Mouse (Mus musculus): Measurements from ENCODE around the gene Kpnb1. TPM values are rescaled to one million over a fixed set of nuclear protein-coding genes. Genes with fewer than 3 reads are reported as not detected.

Gene Kpnb1
- total RNA-seq, 2 experiments from 2014 or later = 86.9 to 196 TPM

DNA sequence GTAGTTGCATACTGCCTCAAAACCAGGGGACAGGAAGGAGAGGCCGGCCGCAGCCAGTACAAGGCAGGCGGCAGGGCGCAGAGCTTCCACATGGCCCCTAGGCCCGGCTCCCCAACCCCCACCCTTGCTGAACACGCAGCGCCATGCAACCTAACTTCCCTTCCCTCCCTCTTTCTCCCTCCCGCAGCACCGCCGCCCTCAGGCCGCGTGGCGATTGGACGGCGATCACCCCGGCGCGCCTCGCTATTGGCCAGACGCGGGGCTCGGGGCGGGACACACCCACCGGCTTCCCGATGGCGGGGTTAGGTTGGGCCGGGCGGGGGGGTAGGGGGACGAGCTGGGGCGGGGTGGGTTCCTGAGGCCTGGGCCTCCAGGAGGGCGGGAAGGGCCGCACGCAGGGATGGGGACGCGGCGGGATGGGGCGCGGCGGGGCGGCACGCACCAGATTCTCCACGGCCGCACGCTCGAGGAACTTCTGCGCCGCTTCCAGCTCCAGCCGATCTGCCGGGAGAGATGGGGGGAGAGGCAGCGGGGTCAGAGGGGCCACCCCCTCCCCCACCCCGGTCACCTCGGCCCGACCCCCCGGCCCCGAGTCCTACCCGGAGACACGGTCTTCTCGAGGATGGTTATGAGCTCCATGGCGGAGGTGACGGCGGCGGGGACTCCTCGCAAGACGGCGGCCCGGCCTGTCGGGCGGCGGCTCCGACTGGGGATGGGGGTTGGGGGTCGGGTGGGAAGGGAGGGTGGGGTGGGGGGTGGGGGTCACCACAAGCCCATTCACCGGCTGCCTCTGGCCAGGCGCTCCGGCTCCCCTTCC is 526 bp downstream of the Kpnb1 start:
- peak; percentile 74 for ATAC-seq (ENCODE audit: poor library complexity, severe bottlenecking)

DNA sequence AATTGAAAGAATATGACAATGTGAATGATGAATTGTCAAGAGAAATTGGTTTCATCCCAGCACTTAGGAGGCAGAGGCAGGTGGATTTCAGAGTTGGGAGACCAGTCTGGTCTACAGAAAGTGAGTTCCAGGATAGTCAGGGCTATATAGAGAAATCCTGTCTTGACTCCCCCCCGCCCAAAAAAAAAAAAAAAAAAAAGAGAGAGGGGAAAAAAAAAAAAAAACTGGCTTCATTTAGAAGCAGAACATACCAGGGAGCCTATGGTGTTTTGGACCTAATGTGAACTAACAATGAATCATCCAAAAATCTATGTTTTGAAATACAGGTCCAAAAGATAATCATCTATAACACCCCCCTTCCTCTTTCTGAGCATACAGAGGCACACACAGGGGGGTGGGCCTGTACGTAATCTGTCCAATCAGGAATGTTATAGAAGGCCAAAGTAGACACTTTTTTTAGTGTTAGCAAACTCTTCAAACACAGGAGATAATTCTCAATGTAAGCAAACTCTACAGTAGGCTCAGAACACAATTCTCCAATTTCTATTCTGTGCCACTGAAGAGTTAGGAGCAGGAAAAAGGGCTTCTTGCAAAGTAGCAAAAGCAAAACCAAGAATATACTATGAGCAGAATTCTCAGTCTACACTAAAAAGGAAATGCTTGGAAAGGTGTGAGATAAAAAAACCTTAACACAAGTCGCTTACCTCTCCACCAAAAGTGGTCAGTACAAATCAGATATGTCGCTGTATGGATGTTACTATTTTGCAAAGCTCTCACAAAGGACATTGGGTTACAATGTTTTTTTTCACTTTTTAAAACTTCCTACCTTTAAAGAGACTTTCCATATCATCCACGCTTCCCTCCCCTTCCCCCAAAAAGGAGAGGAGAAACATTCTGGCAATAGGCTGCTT is 1.7 kb downstream of the Kpnb1 start:
- ATAC-seq (ENCODE audit: poor library complexity, severe bottlenecking) = no peak

DNA sequence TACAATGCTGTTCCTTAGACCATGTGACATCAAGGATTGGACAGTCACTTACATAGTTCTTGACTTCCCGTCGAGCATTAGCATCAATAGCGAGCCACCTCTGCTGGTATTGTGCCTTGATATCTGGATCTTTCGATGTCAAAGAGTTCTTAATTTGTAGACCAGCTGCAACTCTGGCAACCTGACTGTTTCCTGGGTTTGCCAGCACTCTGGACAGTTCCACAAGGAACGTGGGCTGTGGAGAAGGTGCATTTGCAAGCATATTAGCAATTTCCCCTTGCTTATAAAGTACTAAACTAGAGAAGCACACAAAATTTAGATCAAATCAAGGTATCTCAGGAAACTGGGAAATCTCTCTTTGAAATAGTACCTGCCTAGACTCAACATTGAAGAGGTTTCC is 2.8 kb downstream of the Kpnb1 start:
- ATAC-seq (ENCODE audit: poor library complexity, severe bottlenecking) = no peak

DNA sequence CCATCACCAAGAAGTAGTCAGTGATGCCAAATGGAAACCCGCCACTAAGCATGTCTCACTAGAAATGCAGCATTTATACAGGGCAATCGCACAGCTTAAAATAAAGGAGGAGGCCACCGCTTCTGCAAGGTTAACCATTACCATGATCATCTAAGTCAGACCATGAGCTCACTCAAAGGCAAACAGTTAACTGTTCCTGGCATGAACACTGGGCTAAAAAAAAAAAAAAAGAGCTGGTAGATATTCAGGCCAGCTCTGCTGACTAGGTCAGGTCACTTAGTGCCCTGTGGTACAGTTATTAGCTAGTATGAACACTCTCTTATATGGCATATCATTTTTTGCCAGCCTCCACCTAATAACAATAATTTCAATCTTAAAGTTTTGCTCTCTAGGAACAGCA is 5.2 kb downstream of the Kpnb1 start:
- no peak for ATAC-seq (ENCODE audit: poor library complexity, severe bottlenecking)

DNA sequence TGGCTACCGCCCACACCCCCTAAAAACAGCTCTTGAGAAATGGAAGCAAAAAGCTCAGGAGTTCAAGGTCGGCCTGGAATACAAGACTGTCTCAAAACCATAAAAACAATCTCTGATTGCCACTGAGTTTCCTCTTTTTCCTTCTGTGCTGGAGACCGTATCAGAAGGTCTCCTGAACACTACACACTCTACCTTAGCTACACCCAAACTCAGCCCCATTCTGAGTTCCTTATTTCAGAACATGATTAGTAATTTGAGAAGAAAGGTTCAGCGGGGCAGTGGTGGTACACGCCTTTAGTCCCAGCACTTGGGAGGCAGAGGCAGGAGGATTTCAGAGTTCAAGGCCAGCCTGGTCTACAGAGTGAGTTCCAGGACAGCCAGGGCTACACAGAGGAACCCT is 6.6 kb downstream of the Kpnb1 start:
- ATAC-seq (ENCODE audit: poor library complexity, severe bottlenecking) = no peak

DNA sequence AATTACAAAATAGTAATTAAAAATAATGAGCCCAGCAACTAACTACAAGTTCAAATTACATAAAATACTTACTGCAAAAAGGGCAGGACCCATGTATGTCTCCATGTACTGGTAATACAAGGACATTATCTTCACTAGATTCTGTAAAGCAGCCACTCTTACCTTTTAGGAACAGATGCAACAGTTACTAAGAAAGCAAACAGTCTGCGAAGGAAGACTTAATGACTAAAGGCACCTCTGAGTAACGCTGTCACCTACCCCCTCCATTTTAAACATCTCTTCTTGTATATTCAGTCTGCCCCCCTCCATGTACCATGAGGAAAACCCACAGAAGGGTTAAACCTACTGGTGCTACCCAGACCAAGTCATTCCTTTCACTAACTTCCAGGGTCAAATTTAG is 9.5 kb downstream of the Kpnb1 start:
- no peak for ATAC-seq (ENCODE audit: poor library complexity, severe bottlenecking)

DNA sequence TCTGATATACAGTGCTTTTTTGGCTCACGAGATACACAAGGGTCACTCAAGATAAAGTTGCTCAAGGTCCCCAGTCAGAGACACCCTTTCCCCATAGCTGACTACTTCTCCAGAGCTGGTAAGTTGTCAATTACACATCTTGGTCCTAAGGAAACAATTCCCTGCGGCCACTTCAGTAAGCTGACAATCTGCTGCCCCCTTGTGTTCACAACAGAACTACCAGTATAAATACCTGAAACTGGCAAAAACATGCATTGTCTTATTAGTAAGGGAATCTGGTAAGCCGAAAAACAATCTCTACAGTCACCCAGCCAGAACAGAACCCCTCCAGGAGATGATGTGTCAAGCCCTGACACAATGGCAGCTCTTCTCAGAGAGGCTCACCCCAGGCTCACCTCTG is 10.8 kb downstream of the Kpnb1 start:
- ATAC-seq (ENCODE audit: poor library complexity, severe bottlenecking) = peak; percentile 71; the same call in 1 of the 2 replicates

DNA sequence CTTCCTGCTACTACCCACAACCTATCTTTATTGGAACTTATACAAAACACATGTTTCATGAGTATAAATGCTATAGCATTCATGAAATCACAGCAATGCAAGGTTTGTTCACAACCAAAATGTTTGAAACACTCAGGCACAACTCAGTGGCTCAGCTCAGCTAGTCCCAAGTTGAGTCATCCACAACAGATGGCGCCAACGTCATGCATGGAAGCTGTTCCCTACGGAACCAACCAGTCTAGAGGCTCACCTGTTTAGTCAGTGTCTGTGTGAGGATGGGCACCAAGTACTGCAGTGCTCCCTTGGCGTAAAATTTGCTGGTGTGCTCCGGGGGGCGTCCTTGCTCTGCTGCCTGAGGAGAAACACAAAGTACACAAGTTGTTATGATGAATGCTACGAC is 12.2 kb downstream of the Kpnb1 start:
- no peak for ATAC-seq (ENCODE audit: poor library complexity, severe bottlenecking)

DNA sequence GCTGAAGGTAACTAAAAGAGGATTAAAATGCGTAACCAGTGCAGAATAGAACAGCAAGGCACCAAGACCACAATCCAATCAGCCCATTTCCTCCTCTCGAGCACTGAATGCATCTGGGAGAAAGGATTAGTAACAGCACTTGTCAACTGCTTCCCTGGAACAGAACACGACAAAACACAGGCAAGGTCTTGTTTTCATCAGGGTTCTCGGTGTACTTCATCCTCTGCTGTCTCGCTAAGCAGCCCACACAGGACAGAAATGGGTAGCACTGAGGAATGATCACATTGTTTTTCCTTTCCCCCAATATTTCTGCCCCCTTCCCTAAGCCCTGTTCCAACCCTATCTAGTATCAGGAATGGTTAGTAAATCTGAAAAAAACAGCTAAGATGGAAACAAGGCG is 27.3 kb downstream of the Kpnb1 start:
- no peak for ATAC-seq (ENCODE audit: poor library complexity, severe bottlenecking)

DNA sequence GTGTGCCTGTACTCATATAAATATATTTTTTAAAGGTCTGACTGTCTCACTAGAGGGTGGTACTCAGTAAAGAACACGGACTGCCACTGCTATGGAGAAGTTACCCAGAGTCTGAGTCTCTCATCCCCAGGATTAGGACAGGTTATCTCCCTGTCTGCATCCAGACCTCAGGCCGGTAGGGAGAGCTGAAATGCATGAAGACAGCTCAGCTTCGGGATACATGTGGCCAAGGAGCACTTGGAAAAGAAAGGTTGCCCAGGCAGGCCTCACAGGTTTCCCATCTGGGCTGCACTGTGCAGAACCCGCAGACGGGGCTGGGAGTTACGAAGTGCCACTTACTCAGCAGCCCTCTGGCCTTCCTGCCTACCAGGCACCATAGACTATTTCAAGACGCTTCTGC is 30.7 kb downstream of the Kpnb1 start:
- no peak for ATAC-seq (ENCODE audit: poor library complexity, severe bottlenecking)

DNA sequence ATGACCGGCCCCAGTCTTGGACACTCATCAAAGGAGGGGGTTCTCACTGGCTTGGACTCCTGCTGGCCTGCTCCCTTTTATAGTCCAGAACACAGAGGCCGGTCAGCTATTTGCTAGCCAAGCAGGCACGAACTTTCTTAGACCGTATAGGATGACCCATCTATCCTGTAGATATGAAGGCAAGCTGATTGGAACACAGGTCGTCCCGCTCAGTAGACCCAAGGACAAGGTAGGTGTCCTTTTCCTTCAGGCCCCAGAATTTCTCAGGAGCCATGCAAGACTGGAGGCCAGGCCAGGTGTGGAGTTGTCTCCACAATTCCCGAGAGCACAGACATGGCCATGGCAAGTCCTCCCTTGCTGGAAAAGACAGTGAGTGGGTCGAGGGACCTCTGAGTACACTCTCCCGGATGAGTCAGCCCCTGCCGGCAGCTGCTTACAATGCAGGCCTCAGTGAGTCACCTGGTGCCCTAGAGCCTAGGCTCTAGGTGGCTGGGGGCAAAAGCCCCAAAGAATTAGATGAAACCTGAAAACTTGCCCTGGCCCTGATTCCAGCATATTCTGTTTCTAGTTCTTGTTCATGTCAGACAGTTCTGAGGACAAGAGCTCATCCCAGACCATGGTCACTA is 34.9 kb downstream of the Kpnb1 start:
- ATAC-seq (ENCODE audit: poor library complexity, severe bottlenecking) = no peak

DNA sequence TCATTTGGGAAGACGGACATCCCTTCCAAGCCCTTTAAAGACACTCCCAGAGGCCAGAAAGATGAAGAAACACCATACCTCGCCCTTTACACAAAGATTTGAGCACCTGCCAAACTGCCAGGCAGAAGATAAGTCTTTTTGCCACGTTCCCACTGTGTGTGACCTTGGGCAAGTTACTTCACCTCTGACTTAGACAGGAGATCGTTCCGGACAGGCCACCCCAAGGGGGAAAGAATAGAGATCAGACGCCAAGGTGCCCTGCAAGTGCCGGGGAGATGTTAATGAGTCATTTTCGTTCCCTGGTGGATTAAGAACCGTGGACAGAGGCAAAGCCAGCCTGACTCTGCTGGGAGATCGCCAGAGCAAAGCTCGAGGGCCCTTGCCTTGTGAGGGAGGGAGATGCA is 35.7 kb downstream of the Kpnb1 start:
- ATAC-seq (ENCODE audit: poor library complexity, severe bottlenecking) = no peak

DNA sequence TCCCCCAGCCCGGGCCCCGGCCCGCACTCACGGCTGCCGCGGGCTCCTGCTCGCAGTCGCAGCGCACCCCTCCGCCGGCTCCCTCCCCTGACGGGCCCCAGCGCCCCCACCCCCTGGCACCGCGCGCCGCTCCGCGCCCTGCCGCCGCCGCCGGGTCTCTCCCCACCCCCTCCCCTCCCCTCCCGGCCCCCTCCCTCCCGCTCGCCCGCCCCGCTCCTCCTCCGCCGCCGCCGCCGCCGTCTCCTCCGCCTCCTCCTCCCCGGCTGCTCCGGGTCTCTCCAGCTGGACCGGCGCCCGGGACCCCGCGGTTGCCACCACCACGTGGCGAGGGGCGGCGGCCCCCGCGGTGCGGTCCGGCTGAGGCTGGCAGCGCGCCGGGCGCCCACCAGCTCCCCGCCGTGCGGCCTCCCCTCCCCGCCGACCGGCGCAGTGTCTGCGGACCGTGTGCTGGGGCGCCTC is 36.3 kb downstream of the Kpnb1 start, which contains the start of gene Tbkbp1:
Gene Tbkbp1 (minus strand): TSS at position 153 of the 459 bp plus-strand sequence.
- no peak for ATAC-seq (ENCODE audit: poor library complexity, severe bottlenecking)

DNA sequence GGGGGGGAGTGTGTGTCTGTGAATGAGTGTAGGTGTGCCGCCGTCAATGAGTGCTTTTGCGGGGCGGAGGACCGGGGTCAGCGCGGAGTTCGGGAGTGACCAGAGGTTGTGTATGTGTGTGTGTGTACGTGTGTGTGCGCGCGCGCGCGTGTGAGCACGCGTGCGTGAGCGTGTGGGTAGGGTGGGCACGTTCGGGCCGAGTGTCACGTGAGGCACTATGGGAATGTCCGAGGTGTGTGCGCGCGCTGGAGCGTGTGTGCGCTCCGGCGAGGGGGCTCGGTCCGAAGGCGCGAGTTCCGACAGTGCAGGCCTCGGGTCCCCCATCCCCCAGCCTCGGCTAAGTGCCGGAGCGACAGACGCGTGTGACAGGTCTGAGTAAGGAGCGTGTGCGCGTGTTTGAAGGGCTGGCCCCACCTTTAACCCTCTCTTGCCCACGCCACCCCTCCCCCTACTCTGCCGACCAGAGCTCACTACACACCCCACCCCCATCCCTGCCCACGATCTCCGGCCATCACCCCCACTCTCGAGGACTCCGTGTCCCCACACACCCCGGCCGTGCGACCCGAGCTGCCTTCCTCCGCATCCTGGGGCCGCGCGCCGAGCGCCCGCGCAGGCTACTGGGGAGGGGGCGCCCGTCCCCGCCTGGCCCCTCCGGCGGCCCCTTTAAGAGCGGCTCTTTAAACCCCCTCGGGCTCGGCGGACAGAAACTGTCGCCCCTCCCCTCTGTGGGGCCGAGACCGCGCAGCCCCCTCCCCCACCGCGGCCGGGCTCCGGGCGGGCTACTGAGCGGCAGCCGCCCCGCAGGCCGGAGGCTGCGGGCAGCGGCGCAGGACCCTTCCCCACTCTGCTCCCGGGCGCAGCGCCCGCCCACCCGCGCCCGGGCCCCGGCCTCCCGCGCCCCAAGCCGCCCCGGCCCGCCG is 37.0 kb downstream of the Kpnb1 start:
- peak; percentile 31 for ATAC-seq (ENCODE audit: poor library complexity, severe bottlenecking)

DNA sequence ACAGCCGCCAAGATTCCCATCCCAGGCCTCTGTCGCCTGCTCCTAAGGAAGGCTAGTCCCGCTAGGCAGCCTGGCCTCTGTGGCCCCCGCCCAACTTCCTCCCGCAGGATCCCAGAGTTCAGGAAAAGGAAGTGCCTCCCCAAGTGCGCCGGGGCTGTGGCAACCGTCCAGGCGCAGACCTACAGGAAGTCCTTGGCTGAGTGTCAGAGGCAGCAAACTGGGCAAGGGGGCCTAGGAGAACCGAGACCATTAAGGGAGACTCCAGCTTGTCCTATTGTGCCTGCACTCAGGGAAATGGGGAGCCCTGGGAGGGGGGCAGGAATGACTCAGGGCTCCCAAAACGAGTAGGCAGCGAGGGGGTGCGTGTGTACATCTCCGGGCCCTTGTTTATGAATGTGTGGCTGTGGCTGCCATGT is 37.7 kb downstream of the Kpnb1 start:
- ATAC-seq (ENCODE audit: poor library complexity, severe bottlenecking) = peak; percentile 71

DNA sequence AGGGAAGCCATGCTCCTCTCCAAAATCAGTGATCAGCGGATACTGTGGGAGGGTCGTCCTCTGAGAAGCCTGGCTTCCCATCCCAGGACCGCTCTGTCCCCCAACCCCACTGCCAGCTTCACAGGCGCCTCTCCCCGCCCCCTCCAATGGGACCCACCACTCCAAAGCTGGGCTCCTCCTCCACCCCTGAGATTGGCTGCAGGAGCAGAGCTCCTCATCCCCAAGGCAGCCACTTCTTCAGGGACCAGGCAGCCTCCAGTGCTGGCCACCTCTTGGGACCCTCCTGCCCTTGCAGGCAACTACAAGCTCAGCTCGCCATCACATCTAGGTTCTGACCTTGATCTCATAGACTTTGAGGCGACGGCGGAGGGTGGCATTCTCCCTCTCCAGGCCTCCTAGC is 38.7 kb downstream of the Kpnb1 start:
- no peak for ATAC-seq (ENCODE audit: poor library complexity, severe bottlenecking)

DNA sequence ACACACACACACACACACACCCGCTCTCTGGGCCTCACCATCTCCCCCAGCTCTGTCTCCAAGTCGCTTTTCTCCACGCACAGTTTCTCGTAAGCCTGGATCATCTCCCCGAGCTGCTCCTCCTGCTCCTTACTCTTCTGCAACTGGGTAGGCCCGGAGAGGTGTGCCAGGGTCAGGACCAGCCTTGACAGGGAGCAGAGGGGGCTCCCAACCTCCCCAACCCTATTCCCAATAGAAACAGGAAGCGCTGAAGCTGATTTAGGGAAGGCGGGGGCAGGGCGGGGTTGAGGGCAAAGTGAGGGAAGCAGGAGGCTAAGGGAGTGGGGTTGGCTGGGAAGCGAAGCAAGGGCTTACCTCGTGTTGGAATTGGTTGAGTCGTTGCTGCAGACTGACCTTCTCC is 39.1 kb downstream of the Kpnb1 start:
- no peak for ATAC-seq (ENCODE audit: poor library complexity, severe bottlenecking)

DNA sequence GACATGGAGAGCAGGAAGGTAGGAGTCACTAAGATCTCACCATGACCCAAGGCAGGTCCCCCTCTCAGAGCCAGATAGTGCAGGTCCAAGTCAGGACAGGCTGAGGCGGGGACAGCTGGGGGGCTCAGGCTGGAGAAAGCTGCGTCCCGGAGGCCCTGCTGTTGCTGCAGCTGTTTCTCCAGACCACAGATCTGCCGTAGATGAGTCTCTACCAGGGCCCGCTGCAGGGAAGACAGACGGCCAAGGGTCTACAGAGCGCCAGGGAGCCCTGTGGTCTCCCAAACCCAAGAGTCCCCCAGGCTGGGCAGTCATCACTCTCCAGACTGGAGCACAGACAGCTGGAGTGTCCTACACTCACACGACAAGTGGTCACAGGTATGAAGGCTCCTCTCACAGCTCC is 40.3 kb downstream of the Kpnb1 start:
- no peak for ATAC-seq (ENCODE audit: poor library complexity, severe bottlenecking)

DNA sequence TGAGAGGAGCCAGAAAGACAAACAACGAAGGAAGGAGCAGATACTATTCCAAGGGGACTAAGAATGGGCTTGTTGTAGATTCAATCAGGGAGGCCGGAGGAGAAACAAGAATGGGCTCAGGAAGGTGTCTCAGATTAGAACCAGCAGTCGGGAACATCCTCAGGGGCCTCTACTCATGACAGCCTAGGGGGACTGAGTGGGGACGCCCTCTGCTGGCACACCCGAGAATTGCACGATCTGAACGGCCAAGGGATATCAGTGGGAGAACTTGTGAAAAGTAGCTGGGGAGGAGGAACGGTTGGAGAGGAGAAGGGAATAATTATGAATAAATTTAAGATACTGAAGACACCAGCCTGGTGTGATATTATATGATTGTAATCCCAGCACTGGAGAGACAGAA is 41.0 kb downstream of the Kpnb1 start:
- no peak for ATAC-seq (ENCODE audit: poor library complexity, severe bottlenecking)

DNA sequence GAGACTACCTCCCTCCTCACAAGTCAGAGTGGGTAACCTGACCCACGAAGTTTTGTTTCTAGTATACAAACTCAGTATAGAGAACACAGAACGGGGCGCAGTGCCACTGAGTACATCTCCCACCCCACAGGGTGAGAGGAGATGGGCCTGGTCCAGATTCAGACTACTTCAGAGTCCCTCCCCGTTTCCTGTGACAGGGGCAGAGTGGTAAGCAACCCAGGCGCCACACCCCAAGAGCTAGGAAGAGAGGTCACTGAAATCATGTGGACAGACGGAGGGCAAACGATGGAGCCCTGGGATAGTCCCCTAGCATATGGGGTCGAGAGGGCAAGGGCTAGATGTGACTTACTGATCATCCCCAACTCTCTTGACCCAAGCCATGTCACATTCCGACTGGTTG is 41.7 kb downstream of the Kpnb1 start:
- ATAC-seq (ENCODE audit: poor library complexity, severe bottlenecking) = no peak
